Comparison of ENCODE assay signal across 32 mouse cellular contexts in genomic region chr1:55412569-55412968, GRCm38 (mm10). TPM values are rescaled to one million over a fixed set of nuclear protein-coding genes. Genes with fewer than 3 reads are reported as not detected.
"Had no signal": no experiment of that assay in that cellular context is flagged by ENCODE, and none has a peak within 500 bp of the region (broad histone marks: within the 10 kb centered on the region; RNA-seq: fewer than 3 reads in every experiment).

No protein-coding gene starts in this region.

- H3K9me3 ChIP-seq: heart, embryonic 12.5 days; hindbrain, embryonic 10.5 days; intestine, embryonic 15.5 days; limb, embryonic 13.5 days; limb, embryonic 15.5 days; liver, embryonic 12.5 days had no signal

- H3K4me1 ChIP-seq: hindbrain, embryonic 12.5 days; intestine, embryonic 15.5 days; limb, embryonic 15.5 days; liver, embryonic 12.5 days had no signal

- H3K4me3 ChIP-seq: heart, adult 2 months; heart, embryonic 12.5 days; hindbrain, embryonic 10.5 days; hindbrain, embryonic 12.5 days; intestine, embryonic 15.5 days; layer of hippocampus, adult 2 months; left cerebral cortex, adult 2 months; limb, embryonic 13.5 days; limb, embryonic 15.5 days; liver, embryonic 12.5 days had no signal

- DNase-seq: forebrain, postnatal 0 days; gastrocnemius, postnatal 14 days; gastrocnemius, postnatal 36 days; heart, adult 2 months; heart, postnatal 10 days; heart, postnatal 4 days; kidney, adult 18-20 months; kidney, adult 8-10 months; kidney, postnatal 10 days; kidney, postnatal 25 days; kidney, postnatal 4 days; left cerebral cortex, postnatal 4 days had no signal

- H3K9ac ChIP-seq: forebrain, postnatal 0 days; heart, embryonic 12.5 days; hindbrain, embryonic 12.5 days; hindbrain, embryonic 14.5 days; intestine, embryonic 15.5 days; limb, embryonic 13.5 days; limb, embryonic 15.5 days; liver, embryonic 12.5 days had no signal

- H3K27me3 ChIP-seq: heart, embryonic 12.5 days; hindbrain, embryonic 12.5 days; intestine, embryonic 15.5 days; limb, embryonic 15.5 days had no signal

- H3K4me2 ChIP-seq: heart, embryonic 12.5 days; hindbrain, embryonic 12.5 days; hindbrain, embryonic 14.5 days; intestine, embryonic 15.5 days; limb, embryonic 13.5 days; limb, embryonic 15.5 days; liver, embryonic 12.5 days had no signal

- H3K36me3 ChIP-seq: heart, embryonic 12.5 days; hindbrain, embryonic 10.5 days; hindbrain, embryonic 12.5 days; intestine, embryonic 15.5 days; limb, embryonic 13.5 days; limb, embryonic 15.5 days; liver, embryonic 12.5 days had no signal

- H3K27ac ChIP-seq: heart, adult 2 months; hindbrain, embryonic 10.5 days; hindbrain, embryonic 12.5 days; hindbrain, embryonic 14.5 days; intestine, embryonic 15.5 days; layer of hippocampus, adult 2 months; left cerebral cortex, adult 2 months; limb, embryonic 13.5 days; limb, embryonic 15.5 days; liver, embryonic 12.5 days had no signal

- ATAC-seq: forebrain, postnatal 0 days; hindbrain, embryonic 16.5 days; inflammation-experienced regulatory T-cells, adult 6 months; intestine, embryonic 15.5 days; intestine, postnatal 0 days; liver, embryonic 12.5 days had no signal

RNA-seq across cellular contexts. Expression of gene Plcl1, which starts 6.8 kb away (rescaled TPM):
- total RNA-seq: granulocyte monocyte progenitor cell, adult 5-6 weeks had no signal

RNA-seq across cellular contexts. Expression of gene Boll, which starts 49.3 kb away (rescaled TPM):
- total RNA-seq: forebrain, postnatal 0 days; gastrocnemius, adult 8-10 months; gastrocnemius, postnatal 14 days; gastrocnemius, postnatal 36 days; granulocyte monocyte progenitor cell, adult 5-6 weeks; heart, postnatal 10 days; heart, postnatal 25 days; layer of hippocampus, postnatal 10 days; left cerebral cortex, adult 2 months; left cerebral cortex, postnatal 10 days; left cerebral cortex, postnatal 4 days; liver, adult 2 months had no signal
- polyA plus RNA-seq: forebrain, postnatal 0 days; heart, adult 2 months; hindbrain, embryonic 16.5 days; limb, embryonic 11.5 days; liver, adult 2 months had no signal
